Mouse (Mus musculus): Measurements from ENCODE around the gene A430078G23Rik.

- TF ChIP-seq CTCF (IDR thresholded peaks at IDR 0.05; ENCODE audit: low read depth): no peak
- TF ChIP-seq EP300 (IDR thresholded peaks at IDR 0.05; ENCODE audit: low read depth): no peak
Observed at GRCm38 (mm10) chr8:3331692-3332091, 21.5 kb upstream of the A430078G23Rik start.

Data from liver, embryonic 14.5 days (tissue).